Mouse (Mus musculus) hindbrain, postnatal 0 days (tissue): ENCODE data around the gene Dot1l. TPM values are rescaled to one million over a fixed set of nuclear protein-coding genes. Genes with fewer than 3 reads are reported as not detected.
A peak's percentile ranks its signal among the peaks of the same experiment; 100 is the strongest.

Source experiments
- ATAC-seq: fragments of 200-750 bp; cut with Nextera tagmentation; 2 replicates; pipeline ENCODE4 v1.8.0; 2017; ENCODE audit warnings: mild to moderate bottlenecking, moderate TSS enrichment, moderate library complexity
- DNase-seq: peaks from one replicate; pipeline ENCODE4 v3.0.0-alpha.2; 2015; ENCODE audit warnings: low spot score
- H3K27ac ChIP-seq: fragments of 300-500 bp; sonication (generic); 2 replicates; pipeline ENCODE4 v1.5.1; 2014; ENCODE audit warnings: mild to moderate bottlenecking
- H3K27me3 ChIP-seq: fragments of 300-500 bp; sonication (generic); 2 replicates; pipeline ENCODE4 v1.6.1; 2014; ENCODE audit warnings: low read length, mixed read lengths; ENCODE audit not compliant: insufficient read depth
- H3K36me3 ChIP-seq: fragments of 300-500 bp; sonication (generic); 2 replicates; pipeline ENCODE4 v1.6.1; 2014; ENCODE audit warnings: low read length, mixed read lengths; ENCODE audit not compliant: insufficient read depth
- H3K4me1 ChIP-seq: fragments of 300-500 bp; sonication (generic); 2 replicates; pipeline ENCODE4 v1.6.1; 2014; ENCODE audit warnings: antibody characterized with exemption, low read length, mixed read lengths; ENCODE audit not compliant: insufficient read depth
- H3K4me2 ChIP-seq: fragments of 300-500 bp; sonication (generic); 2 replicates; pipeline ENCODE4 v1.6.1; 2014; ENCODE audit warnings: low read depth, mild to moderate bottlenecking, low read length, moderate library complexity, mixed read lengths
- H3K4me3 ChIP-seq: fragments of 300-500 bp; sonication (generic); 2 replicates; pipeline ENCODE4 v1.5.1; 2014; ENCODE audit warnings: low read length
- H3K9ac ChIP-seq: fragments of 300-500 bp; sonication (generic); replicated peaks from 2 replicates; pipeline ENCODE4 v1.6.1; 2014; ENCODE audit warnings: mild to moderate bottlenecking, low read length, moderate library complexity, mixed read lengths
- H3K9me3 ChIP-seq: fragments of 300-500 bp; sonication (generic); 2 replicates; pipeline ENCODE4 v1.6.1; 2016; ENCODE audit warnings: low read length, mixed read lengths
- CTCF ChIP-seq: IDR thresholded peaks from 2 replicates; pipeline ENCODE4 v1.5.1; 2016; ENCODE audit warnings: antibody characterized with exemption, control low read depth, low read depth
- WGBS: fragments of 180-500 bp; shearing (Covaris S2); extraction: QIAGEN DNeasy Blood & Tissue Kit; methylation state at CpG from one replicate; pipeline ENCODE4 v1.1.7; 2014; 5-methylcytosine and 5-hydroxymethylcytosine counted together
- polyA plus RNA-seq: library from polyadenylated mRNA; unstranded; fragments of >200 nt; fragmentation: Nextera tagmentation; extraction: Ambion mirVana; gene quantifications from 2 replicates; pipeline ENCODE4 v1.2.1, GENCODE M21; 2015
- total RNA-seq: library from RNA; depleted of rRNA; stranded (reverse); fragments of >200 nt; gene quantifications from 2 replicates; pipeline ENCODE4 v1.2.3, GENCODE M21; 2014

Dot1l gene
- total and polyA plus RNA-seq, 2 experiments from 2014 or later = 12.6 to 27.2 TPM

DNA sequence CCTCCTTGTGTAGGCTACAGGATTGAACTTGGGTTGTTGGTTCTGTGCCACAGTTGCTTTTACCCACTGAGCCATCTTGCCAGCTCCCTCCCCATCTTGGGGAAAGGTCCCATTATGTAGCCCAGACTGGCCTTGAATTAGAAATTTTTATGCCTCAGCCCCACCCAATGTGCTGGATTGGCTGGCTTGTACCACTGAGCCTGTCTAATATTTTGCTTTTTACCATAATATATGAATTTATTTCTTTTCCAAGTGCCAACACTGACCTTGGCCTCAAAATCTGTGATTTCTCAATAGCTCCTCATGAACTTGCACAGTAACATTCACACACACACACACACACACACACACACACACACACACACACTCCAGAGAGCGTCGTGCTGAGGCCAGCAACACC is 10.7 kb downstream of the Dot1l start:
- peaks cover 46% of the 10 kb centered on the region for H3K36me3 ChIP-seq
- H3K27ac ChIP-seq = no peak overlapping the region
- ATAC-seq (no peak), DNase-seq (no peak)
- no peaks in the 10 kb centered on the region for H3K4me1 ChIP-seq
- no peaks in the 10 kb centered on the region for H3K27me3 ChIP-seq
- H3K9me3 ChIP-seq = no peaks in the 10 kb centered on the region
- no peak for TF ChIP-seq CTCF
- 92% methylated on average over 2 of the region's 2 CpGs for WGBS
- H3K9ac ChIP-seq = no peak overlapping the region
- H3K4me2 ChIP-seq = no peak overlapping the region
- H3K4me3 ChIP-seq = no peak overlapping the region

DNA sequence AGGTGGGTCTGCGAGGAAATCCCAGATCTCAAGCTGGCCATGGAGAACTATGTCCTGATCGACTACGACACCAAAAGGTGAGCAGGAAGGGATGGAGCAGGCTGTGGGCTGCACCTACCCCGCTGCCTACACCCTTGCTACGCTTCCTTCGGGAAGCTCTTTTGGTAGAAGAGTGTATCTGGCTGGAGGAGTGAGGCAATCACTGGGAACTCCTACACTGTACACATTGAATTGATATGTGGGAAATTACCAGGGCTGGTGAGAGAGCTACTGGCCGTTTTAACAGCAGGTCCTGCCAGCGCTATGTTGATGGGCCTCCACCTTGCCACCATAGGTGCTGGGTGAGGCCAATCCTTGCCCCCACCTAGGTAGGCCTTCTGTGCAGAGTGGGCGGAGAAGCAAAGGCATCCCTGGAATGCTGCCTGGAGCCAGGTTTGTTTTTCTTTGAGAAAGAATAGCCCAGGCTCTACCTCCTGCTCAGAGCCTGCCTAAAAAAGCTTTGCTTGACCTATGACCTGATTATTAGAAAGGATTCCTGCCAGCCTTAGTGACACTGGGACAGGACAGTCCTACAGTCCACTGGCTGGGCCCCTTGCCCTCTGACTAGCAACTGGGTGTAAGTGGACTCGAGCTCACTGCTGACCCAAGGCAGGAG is 11.3 kb downstream of the Dot1l start:
- 82% methylated on average over 10 of the region's 10 CpGs for WGBS
- no peaks in the 10 kb centered on the region for H3K27me3 ChIP-seq
- no peak overlapping the region for H3K9ac ChIP-seq
- no peaks in the 10 kb centered on the region for H3K9me3 ChIP-seq
- H3K4me1 ChIP-seq = no peaks in the 10 kb centered on the region
- H3K36me3 ChIP-seq = peaks cover 52% of the 10 kb centered on the region
- no peak overlapping the region for H3K4me2 ChIP-seq
- TF ChIP-seq CTCF = no peak
- no peak overlapping the region for H3K27ac ChIP-seq
- DNase-seq = no peak
- H3K4me3 ChIP-seq = no peak overlapping the region
- ATAC-seq = no peak

- Histone ChIP-seq H3K4me1 (no peaks in the 10 kb centered on the region), H3K4me3 (no peak overlapping the region), H3K27ac (no peak overlapping the region), H3K9ac (no peak overlapping the region), H3K27me3 (no peaks in the 10 kb centered on the region), H3K9me3 (no peaks in the 10 kb centered on the region), H3K36me3 (peaks cover 71% of the 10 kb centered on the region), H3K4me2 (no peak overlapping the region)
- 84% methylated on average over 6 of the region's 6 CpGs for WGBS
- ATAC-seq = no peak
- no peak for DNase-seq
- TF ChIP-seq CTCF = no peak
Observed at GRCm38 (mm10) chr10:80768365-80768764, 13.4 kb downstream of the Dot1l start.

- Histone ChIP-seq H3K4me2 (no peak overlapping the region), H3K4me1 (no peaks in the 10 kb centered on the region), H3K4me3 (no peak overlapping the region), H3K9ac (no peak overlapping the region), H3K27me3 (no peaks in the 10 kb centered on the region), H3K36me3 (peaks cover 81% of the 10 kb centered on the region), H3K9me3 (no peaks in the 10 kb centered on the region), H3K27ac (peak overlapping the region; percentile 73)
- no peak for ATAC-seq
- no peak for DNase-seq
- TF ChIP-seq CTCF = no peak
- 76% methylated on average over 5 of the region's 5 CpGs for WGBS
Observed at GRCm38 (mm10) chr10:80773816-80774215, 18.8 kb downstream of the Dot1l start.

- DNase-seq = peak; percentile 87
- Histone ChIP-seq H3K9me3 (no peaks in the 10 kb centered on the region), H3K4me2 (no peak overlapping the region), H3K4me3 (no peak overlapping the region), H3K9ac (no peak overlapping the region), H3K36me3 (peaks cover 84% of the 10 kb centered on the region), H3K4me1 (no peaks in the 10 kb centered on the region), H3K27me3 (no peaks in the 10 kb centered on the region), H3K27ac (peak overlapping the region; percentile 73)
- ATAC-seq = peak; percentile 90
- 45% methylated on average over 2 of the region's 2 CpGs for WGBS
- TF ChIP-seq CTCF = peak; percentile 96
Observed at GRCm38 (mm10) chr10:80774549-80774948, 19.5 kb downstream of the Dot1l start.

DNA sequence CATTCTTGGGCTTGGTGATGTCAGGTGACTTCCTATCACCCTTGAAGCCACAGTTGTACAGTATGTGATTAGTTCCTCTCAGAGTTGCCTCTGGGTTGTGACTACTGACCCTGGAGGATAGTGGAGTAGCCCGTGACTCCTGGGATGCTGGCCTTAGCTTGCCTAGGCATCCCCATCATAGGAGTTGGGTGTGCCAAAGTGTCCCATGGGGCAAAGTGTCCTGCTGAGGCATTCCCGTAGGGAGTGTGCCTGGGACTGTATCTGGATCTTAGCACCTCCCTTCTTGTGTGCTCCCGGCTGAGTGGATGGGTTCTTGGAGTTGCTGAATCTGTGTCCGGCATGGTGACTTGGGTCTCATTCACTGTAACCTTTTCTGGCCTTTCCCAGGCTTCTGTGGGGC is 20.0 kb downstream of the Dot1l start:
- no peak for TF ChIP-seq CTCF
- ATAC-seq (peak; percentile 12; the same call in 1 of the 2 replicates), DNase-seq (no peak)
- Histone ChIP-seq H3K27me3 (no peaks in the 10 kb centered on the region), H3K4me3 (no peak overlapping the region), H3K4me2 (no peak overlapping the region), H3K27ac (peak overlapping the region; percentile 73), H3K9me3 (no peaks in the 10 kb centered on the region), H3K9ac (no peak overlapping the region), H3K4me1 (no peaks in the 10 kb centered on the region), H3K36me3 (peaks cover 85% of the 10 kb centered on the region)
- WGBS = 91% methylated on average over 4 of the region's 4 CpGs

DNA sequence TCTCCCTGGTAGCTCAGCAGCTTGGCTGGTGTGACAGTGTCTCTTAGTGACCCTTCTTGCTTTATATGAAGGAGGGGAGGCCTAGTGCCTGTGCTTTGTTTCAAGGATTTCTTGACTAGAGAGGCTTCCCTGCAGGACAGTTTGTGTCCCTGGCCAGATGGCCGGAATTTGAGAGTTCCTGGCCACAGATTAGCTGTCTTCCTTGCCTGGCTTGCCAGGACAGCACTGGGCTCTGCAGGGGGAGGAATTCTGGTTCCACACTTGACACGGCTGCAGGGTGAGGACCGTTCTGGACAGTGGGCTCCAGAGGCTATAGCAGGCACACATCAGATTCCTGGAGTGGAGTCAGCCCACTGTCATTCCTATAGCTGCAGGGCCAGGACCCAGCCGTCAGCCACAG is 20.7 kb downstream of the Dot1l start:
- H3K36me3 ChIP-seq = peaks cover 85% of the 10 kb centered on the region
- H3K4me1 ChIP-seq = no peaks in the 10 kb centered on the region
- 78% methylated on average over 4 of the region's 4 CpGs for WGBS
- no peak for ATAC-seq
- TF ChIP-seq CTCF = no peak
- no peak for DNase-seq
- no peaks in the 10 kb centered on the region for H3K9me3 ChIP-seq
- peak overlapping the region; percentile 73; the same call in 1 of the 2 replicates for H3K27ac ChIP-seq
- no peak overlapping the region for H3K4me2 ChIP-seq
- H3K27me3 ChIP-seq = no peaks in the 10 kb centered on the region
- H3K9ac ChIP-seq = peak overlapping the region; percentile 28; the same call in 1 of the 2 replicates
- no peak overlapping the region for H3K4me3 ChIP-seq
